Mouse (Mus musculus) heart, adult 2 months (tissue): ENCODE measurements around the gene Gm21987.

Source experiments
- CTCF ChIP-seq: fragments of 200-600 bp; IDR thresholded peaks from 2 replicates; pipeline ENCODE4 v1.8.1; 2022; ENCODE audit warnings: antibody characterized with exemption, mild to moderate bottlenecking, moderate library complexity
- EP300 ChIP-seq: fragments of 200-500 bp; IDR thresholded peaks from 2 replicates; pipeline ENCODE4 v1.6.1; 2011; ENCODE audit warnings: low read depth, low read length, control low read depth; ENCODE audit not compliant: insufficient read depth
- POLR2A ChIP-seq: fragments of 200-500 bp; IDR thresholded peaks from 2 replicates; pipeline ENCODE4 v1.6.1; 2011; ENCODE audit warnings: mild to moderate bottlenecking, low read depth, low read length, control low read depth; ENCODE audit not compliant: insufficient read depth

DNA sequence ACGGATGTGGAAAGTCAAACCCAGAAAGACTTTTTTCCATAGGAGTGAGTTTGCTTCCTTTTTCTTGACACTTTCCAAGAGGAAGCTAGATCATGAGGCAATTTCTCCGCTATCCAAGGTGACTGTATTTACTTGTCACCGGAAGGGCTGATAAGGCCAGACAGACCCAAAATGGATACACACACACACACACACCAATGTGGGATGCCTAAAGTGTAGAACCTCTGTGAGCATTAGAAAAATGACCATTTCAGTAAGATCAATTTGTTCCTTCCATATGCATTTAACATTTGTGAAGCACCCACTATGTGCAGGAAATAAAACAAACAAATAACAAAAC, 16.4 kb downstream of the Gm21987 start:
- TF ChIP-seq CTCF (no peak), EP300 (no peak), POLR2A (0 out of 2 replicates have a peak, but pooled peaks have one; percentile 5)
